ENCODE assay signal across 9 mouse cellular contexts in genomic region chr4:106617056-106617455, GRCm38 (mm10). TPM values are rescaled to one million over a fixed set of nuclear protein-coding genes. Genes with fewer than 3 reads are reported as not detected.
DNase-seq lines count a peak whose midpoint lies in the region; ATAC-seq lines count a peak whose summit lies in the region.
"Had no signal": no experiment of that assay in that cellular context is flagged by ENCODE, and none has a peak within 500 bp of the region (broad histone marks: within the 10 kb centered on the region; RNA-seq: fewer than 3 reads in every experiment).

Lexm (minus strand) TSS chr4:106617241.

- H3K36me3 ChIP-seq in heart, embryonic 15.5 days = no peaks in the 10 kb centered on the region

- intact Hi-C loops in heart, postnatal 14 days (cut with DNase I) = loop anchor here (10.0 kb wide), 1 partner anchor 218 kb away; no protein-coding TSS in a partner anchor

- DNase-seq in heart, postnatal 14 days = no peak
- peak; percentile 42 for DNase-seq in MN1 (ENCODE audit: low spot score)
- peak; percentile 41 for DNase-seq in thymus, postnatal 14 days
- no peak for DNase-seq in urinary bladder, postnatal 4 days (ENCODE audit: low spot score in 2 of 2)

- 0 out of 2 replicates have a peak within 1 kb of the TSS, but pooled peaks have one; percentile 6 for H3K4me3 ChIP-seq in heart, embryonic 15.5 days

- no peak for ATAC-seq in heart, embryonic 15.5 days (replicated peaks; ENCODE audit: insufficient number of reproducible peaks, insufficient read depth, low FRiP score, low read depth)
- 0 out of 2 replicates have a peak, but pooled peaks have one; percentile 20 for ATAC-seq in granulocyte monocyte progenitor cell, adult 5-6 weeks (replicated peaks; ENCODE audit: poor library complexity, severe bottlenecking)
- ATAC-seq in megakaryocyte progenitor cell, adult 5-6 weeks (replicated peaks; ENCODE audit: poor library complexity) = peak; percentile 38
- no peak for ATAC-seq in frontal cortex, adult (ENCODE audit: low TSS enrichment)

- WGBS in heart, embryonic 15.5 days = under 1% methylated on average over 19 of the region's 19 CpGs

- no peak within 1 kb of the TSS for H3K27ac ChIP-seq in heart, embryonic 15.5 days

- no peak within 1 kb of the TSS for H3K9ac ChIP-seq in heart, embryonic 15.5 days

- peaks cover 46% of the 10 kb centered on the region for H3K27me3 ChIP-seq in heart, embryonic 15.5 days

- peak within 1 kb of the TSS; percentile 43 for H3K4me2 ChIP-seq in heart, embryonic 15.5 days

- peaks cover 7% of the 10 kb centered on the region for H3K4me1 ChIP-seq in heart, embryonic 15.5 days (replicated peaks)

- no peaks in the 10 kb centered on the region for H3K9me3 ChIP-seq in heart, embryonic 15.5 days (replicated peaks)

RNA-seq across cellular contexts. Expression of gene Lexm, which starts in this region (rescaled TPM):
- polyA plus RNA-seq in heart, embryonic 15.5 days (2015; fragmentation: Nextera tagmentation; extraction: Ambion mirVana) = not detected in 2 replicates
- not detected for total RNA-seq in heart, postnatal 14 days (2021)
- total RNA-seq in granulocyte monocyte progenitor cell, adult 5-6 weeks (2014; fragmentation: Nextera tagmentation) = not detected in 2 replicates
- total RNA-seq in granulocyte monocyte progenitor cell, adult 5-6 weeks (2017) = not detected in 2 replicates
- not detected in 2 replicates for total RNA-seq in megakaryocyte progenitor cell, adult 5-6 weeks (2015)
- not detected in 2 replicates for total RNA-seq in megakaryocyte progenitor cell, adult 5-6 weeks (2017)
- total RNA-seq: left cerebral cortex, postnatal 25 days had no signal

Comparison
In these comparisons a context has a peak if more than half of its experiments do, and no peak if none do; other contexts are left out.
1. Peak in ATAC-seq in granulocyte monocyte progenitor cell, adult 5-6 weeks; RNA of the gene not detected or under 1 TPM.
2. Peak in ATAC-seq in megakaryocyte progenitor cell, adult 5-6 weeks; RNA of the gene not detected or under 1 TPM.
3. DNase-seq: peak in MN1 (single experiment) and thymus, postnatal 14 days (single experiment); none in heart, postnatal 14 days (0 of 2) and urinary bladder, postnatal 4 days (0 of 2).